Mouse (Mus musculus): ENCODE data around the gene Plcg2. TPM values are rescaled to one million over a fixed set of nuclear protein-coding genes. Genes with fewer than 3 reads are reported as not detected.

Gene Plcg2
- total RNA-seq, 2 experiments from 2014 or later: 1.4 to 1.5 TPM

DNA sequence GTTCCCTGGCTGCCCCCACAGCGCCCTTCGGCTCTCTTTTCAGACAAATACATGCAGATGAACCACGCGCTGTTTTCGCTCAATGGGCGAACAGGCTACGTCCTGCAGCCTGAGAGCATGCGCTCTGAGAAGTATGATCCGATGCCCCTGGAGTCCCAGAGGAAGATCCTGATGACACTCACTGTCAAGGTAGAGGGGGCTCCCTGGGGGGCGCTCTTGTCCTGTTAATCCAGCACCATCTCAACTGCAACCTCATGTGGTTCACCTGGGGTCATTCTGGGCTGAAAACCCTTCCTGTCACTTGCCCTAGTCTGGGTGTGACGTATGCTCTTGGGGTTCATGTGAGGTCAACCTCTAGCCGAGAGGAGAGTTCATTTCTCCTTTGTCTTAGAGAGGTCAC lies 114.8 kb downstream of the Plcg2 start:
- DNase-seq: no peak
- intact Hi-C loops (cut with DNase I): no loop called here

DNA sequence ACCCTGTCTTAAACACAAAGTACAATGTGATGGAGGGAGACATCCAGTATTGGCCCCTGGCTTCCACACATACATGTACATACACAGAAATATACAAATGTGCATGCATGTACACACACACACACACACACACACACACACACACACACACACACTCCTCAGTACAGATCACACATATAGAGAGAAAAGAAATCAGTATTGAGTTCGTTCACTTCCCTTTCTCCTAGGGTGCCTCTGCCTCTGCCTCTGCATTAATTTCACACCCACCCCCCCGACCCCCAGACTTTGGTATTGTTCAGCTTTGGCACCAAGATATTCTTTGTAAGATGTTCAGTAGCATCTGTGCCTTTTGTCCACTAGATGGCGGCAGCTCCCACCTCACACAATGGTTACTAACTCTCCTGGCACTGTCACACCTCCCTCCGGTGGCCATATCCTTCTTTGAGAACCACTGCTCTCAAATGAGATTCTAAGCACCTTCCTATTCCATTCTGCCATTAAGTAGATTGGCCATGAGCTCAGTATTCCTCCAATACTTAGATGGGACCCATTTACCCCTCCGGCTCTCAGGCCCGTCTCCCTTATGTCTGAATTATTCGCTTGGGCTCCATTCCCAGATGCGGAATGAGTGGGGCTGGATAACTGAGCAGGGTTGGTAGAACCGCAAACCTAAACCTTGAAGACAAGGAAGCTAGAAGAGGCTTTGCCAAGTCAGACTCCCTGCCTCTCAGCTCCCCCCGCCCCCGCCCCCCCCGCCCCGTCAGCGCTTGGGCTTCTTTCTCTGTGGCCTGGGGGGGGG lies 128.1 kb downstream of the Plcg2 start:
- DNase-seq: peak; percentile 76
- intact Hi-C loops (cut with DNase I): no loop called here

DNA sequence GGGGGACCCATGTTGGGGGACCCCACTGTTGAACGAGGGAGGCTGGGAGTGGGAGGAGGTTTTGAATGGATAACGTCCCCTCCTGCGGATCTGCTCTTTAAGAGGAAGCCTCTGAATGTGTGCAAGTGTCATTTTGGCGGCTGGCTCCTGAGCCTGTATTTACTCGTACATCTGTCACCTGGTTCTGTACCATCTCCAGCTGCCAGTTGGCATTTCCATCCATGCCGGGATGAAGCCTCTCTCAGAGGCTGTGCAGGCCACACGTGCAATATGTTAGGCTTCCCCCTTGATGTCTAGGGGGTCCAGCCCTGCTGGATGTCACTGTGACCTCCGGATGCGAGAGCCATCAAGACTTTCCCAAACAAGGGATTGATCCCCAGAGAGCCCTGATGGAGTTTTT lies 129.0 kb downstream of the Plcg2 start:
- intact Hi-C loops (cut with DNase I): no loop called here
- DNase-seq: peak; percentile 40

GRCm38 (mm10) chr8:117632532-117632931 lies 134.4 kb downstream of the Plcg2 start:
- intact Hi-C loops (cut with DNase I): loop anchor here (10.0 kb wide), 1 partner anchor 1752 kb away; no protein-coding TSS in a partner anchor
- no peak for DNase-seq

DNA sequence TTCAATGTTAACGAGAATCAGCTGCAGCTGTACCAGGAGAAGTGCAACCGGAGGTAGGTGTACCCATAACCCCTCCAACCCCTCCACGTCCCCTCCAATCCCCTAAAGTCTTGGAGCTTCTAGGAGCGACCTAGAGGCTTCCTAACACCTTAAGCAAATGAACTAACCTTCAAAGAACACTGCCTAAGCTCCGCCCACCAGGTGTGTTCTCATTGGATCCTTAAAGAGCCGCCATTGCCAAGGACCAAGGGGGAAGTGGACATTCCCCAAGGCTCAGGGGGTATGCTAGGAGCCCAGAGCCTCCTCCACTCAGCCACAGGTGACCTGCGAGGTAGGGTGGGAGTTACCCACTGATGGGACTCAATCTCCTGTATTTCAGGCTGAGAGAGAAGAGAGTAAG lies 136.3 kb downstream of the Plcg2 start:
- intact Hi-C loops (cut with DNase I): loop anchor here (10.0 kb wide), 1 partner anchor 1750 kb away; no protein-coding TSS in a partner anchor
- DNase-seq: no peak

DNA sequence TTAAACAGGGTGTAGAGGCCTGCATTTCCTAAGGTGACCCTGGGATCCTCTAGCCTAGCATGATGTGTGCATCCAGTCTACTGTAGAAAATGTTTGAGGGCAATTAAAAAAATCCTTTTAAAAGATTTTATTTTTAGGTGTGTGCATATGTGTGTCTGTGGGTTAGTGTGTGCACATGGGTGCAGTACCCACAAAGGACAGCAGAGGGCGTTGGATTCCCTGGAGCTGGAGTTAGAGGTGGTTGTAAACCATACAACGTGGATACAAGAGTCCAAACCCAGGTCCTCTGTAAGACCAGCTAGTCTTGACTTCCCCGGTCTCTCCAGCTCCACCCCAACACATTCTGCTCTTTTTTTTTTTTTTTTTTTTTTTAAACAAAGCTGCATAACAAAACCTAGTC lies 139.4 kb downstream of the Plcg2 start:
- intact Hi-C loops (cut with DNase I): loop anchor here (10.0 kb wide), 1 partner anchor 1747 kb away; no protein-coding TSS in a partner anchor
- DNase-seq: no peak

DNA sequence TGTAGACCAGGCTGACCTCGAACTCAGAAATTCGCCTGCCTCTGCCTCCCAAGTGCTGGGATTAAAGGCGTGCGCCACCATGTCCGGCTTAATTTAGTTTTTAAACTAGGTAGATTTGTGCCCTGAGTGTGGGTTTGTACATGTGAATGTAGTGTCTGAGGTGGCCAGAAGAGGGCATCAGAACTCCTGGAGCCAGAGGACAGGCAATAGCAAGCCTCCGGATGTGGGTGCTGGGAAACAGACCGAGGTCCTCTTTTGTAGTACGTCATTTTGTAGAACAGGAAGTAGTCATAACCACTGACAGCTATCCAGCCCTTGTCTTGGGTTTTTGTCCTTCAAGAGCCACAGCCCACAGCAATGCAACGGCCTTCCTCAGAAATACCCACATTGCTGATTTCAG lies 141.5 kb downstream of the Plcg2 start:
- intact Hi-C loops (cut with DNase I): loop anchor here (10.0 kb wide), 3 partner anchors 635 to 1745 kb away; no protein-coding TSS in a partner anchor
- no peak for DNase-seq

- intact Hi-C loops (cut with DNase I): loop anchor here (10.0 kb wide), 2 partner anchors 629 to 1209 kb away; no protein-coding TSS in a partner anchor
Measured at GRCm38 (mm10) chr8:117645486-117645885, 147.4 kb downstream of the Plcg2 start.

DNA sequence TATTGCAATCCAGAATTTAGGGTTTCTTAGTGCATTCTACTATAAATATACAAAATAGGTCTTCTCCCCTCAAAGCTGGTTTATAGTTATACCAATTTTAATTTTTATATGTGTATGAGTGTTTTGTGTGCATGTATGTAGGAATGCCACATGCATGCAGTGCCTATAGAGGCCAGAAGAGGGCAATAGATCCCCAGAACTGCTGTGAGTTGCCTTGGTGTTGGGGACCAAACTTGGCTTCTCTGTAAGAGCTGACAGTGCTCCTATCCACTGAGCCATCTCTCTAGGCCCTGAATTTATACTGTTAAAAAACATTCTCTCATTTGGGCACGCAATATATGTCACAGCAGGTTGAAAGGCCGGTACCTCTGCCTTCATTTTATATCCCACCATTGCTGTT lies 147.9 kb downstream of the Plcg2 start:
- DNase-seq: peak; percentile 63

More at GRCm38 (mm10) chr8:117645486-117645885, 147.4 kb downstream of the Plcg2 start:
- no peak for DNase-seq

DNA sequence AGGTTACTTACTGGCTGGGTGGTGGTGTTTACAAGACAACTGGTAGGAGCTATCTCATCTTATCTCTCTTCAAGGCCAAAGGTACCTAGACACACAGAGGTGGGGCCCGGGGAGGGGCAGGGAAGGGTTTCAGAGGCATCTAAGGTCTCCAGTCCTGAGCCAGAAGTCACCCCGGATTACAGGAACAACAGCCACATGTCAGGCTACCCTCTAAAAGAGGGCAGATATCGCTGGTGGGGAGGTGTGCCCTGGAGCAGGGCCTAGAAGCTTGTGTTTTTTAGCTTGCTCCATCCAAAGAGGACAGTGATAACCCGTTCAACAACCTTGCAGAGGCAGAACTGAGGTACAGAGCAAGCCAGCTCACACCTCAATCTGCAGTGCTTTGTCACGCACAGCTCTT lies 148.3 kb downstream of the Plcg2 start:
- intact Hi-C loops (cut with DNase I): loop anchor here (10.0 kb wide), 2 partner anchors 628 to 1208 kb away; no protein-coding TSS in a partner anchor
- DNase-seq: no peak

More for the DNA sequence above, 147.9 kb downstream of the Plcg2 start:
- intact Hi-C loops (cut with DNase I): loop anchor here (10.0 kb wide), 2 partner anchors 629 to 1209 kb away; no protein-coding TSS in a partner anchor

DNA sequence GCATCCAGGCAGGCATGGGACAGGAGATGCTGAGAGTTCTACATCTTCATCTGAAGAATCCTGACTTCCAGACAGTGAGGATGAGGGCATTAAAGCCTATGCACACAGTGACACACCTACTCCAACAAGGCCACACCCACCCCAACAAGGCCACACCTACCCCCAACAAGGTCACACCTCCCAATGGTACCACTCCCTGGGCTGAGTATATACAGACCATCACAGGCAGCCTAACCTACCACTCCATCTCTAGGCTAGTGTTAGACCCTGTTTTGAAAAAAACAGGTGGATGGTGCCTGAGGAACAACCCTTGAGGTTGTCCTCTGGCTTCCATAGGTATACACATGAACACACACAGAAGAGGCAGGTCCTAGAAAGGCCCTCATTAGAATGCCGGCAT lies 154.2 kb downstream of the Plcg2 start:
- intact Hi-C loops (cut with DNase I): no loop called here
- DNase-seq: no peak

- intact Hi-C loops (cut with DNase I): no loop called here
- DNase-seq: peak; percentile 10
Measured at GRCm38 (mm10) chr8:117658990-117659389, 160.9 kb downstream of the Plcg2 start.

DNA sequence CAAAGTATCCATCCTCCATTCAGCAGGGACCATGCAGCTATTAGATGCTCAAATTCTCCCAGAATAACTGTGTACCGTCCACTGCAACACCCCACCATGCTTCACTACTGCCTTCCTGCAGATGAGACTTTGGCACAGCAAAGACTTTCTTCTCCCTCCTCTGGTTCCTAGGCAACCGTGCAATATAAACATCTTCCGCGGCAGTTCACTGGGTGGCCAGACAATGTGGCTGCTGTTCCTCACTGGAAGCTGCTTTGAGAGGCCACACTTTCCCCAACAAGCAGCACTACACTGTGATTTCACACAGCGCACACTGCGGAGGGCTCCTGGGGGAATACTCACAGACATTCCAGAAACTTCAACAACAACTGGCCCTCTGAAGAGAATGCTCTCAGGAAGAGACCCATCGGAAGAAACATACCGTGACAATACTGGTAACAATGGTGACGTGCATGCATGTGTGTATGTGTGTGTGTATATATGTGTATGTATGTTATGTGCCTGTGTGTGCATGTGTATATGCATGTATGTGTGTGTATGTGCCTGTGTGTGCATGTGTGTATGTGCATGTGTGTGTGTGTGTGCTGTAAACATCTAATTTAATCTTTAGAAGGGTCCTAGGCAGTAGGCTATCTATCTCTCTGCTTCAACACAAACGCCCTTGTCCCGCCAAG lies 162.4 kb downstream of the Plcg2 start:
- peak; percentile 17 for DNase-seq
- intact Hi-C loops (cut with DNase I): no loop called here

GRCm38 (mm10) chr8:117667349-117668124 lies 169.4 kb downstream of the Plcg2 start:
- DNase-seq: no peak
- intact Hi-C loops (cut with DNase I): no loop called here

GRCm38 (mm10) chr8:117670461-117670860 lies 172.4 kb downstream of the Plcg2 start:
- DNase-seq: no peak
- intact Hi-C loops (cut with DNase I): no loop called here

GRCm38 (mm10) chr8:117672558-117672957 lies 174.5 kb downstream of the Plcg2 start:
- intact Hi-C loops (cut with DNase I): no loop called here
- DNase-seq: no peak

GRCm38 (mm10) chr8:117673430-117673830 lies 175.3 kb downstream of the Plcg2 start, which contains the start of gene Sdr42e1:
Gene Sdr42e1 (minus strand): TSS chr8:117673689.
- DNase-seq: peak; percentile 15

DNA sequence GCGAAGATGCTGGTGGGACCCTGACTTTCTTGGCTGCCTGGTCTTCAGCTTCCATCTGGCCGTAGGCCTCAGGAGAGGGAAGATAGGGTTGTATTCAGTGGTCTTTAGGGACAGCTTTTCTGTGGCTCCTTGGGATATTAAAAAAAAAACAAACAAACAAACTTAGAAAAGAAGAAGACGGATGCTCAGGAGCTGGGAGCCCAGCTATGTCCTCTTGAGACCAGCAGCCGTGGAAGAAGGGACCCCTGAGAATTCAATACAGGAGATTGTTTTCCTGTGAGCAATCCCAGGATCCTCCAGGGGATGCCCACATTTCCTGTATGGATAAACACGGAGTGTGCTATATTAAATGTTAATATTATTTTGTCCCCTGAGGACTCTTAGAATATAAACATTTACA lies 177.1 kb downstream of the Plcg2 start:
- intact Hi-C loops (cut with DNase I): no loop called here
- no peak for DNase-seq

More at GRCm38 (mm10) chr8:117673430-117673830, 175.3 kb downstream of the Plcg2 start, which contains the start of gene Sdr42e1:
- intact Hi-C loops (cut with DNase I): no loop called here

DNA sequence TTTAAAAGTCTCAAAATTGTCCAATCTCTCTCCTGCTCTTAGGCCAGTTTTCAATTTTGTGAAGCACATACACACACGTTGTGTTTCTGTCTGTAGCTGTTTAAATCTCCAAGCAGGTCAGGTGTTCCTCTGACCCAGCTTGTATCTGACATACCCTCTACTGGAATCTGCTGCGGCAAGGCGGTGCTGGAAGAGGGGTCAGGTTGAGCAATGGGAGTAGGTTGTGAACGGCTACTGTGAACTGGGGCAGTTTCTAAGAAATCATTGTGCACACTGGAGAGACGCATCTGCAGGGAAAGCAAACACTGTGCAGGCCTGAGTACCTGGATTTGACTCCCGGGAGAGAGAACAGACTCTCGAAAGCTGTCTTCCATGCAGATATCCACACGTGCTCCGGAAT lies 178.4 kb downstream of the Plcg2 start:
- intact Hi-C loops (cut with DNase I): no loop called here
- DNase-seq: no peak

DNA sequence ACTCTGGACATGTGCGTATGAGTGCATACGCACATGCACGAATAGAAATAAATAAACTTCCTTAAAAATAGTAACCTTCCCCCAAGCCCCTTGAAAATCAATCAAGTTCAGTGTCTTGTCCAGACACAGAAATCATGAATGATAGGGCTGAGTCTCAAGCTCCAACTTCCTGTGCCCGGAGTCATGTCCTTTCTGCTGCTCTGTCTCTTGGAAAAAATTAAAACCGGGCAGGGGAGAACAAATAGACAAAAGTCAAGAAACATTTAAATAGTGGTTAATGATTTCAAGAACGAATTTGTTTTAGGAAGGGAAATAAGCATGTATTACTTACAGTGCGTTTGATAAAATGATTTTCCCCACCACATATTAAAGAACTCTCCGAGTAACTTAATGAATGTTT lies 178.9 kb downstream of the Plcg2 start:
- DNase-seq: no peak
- intact Hi-C loops (cut with DNase I): no loop called here

- DNase-seq: no peak
- intact Hi-C loops (cut with DNase I): no loop called here
Measured at GRCm38 (mm10) chr8:117678650-117679049, 180.6 kb downstream of the Plcg2 start.

Data from left cerebral cortex, postnatal 4 days (tissue).